Mouse (Mus musculus): ENCODE measurements at regions not wholly inside any gene's neighbourhood (a gene's known extent, or its start where the extent isn't known, plus 50 kb on each side); places are given as distances from the start of the nearest gene placed in this dataset.

- no peak for TF ChIP-seq GATA1 (IDR thresholded peaks at IDR 0.05; ENCODE audit: low read length)
Measured at GRCm38 (mm10) chr4:95284696-95285095, 232.7 kb upstream of the Jun start.

- TF ChIP-seq GATA1 (IDR thresholded peaks at IDR 0.05; ENCODE audit: low read length), result no peak
Measured at GRCm38 (mm10) chr4:95290321-95290720, 238.3 kb upstream of the Jun start.

GRCm38 (mm10) chr4:95294110-95294509 is 242.1 kb upstream of the Jun start:
- TF ChIP-seq GATA1 (IDR thresholded peaks at IDR 0.05; ENCODE audit: low read length), result no peak

- TF ChIP-seq GATA1 (IDR thresholded peaks at IDR 0.05; ENCODE audit: low read length), result no peak
Measured at GRCm38 (mm10) chr4:95301907-95302306, 249.9 kb upstream of the Jun start.

- TF ChIP-seq GATA1 (IDR thresholded peaks at IDR 0.05; ENCODE audit: low read length), result no peak
Measured at GRCm38 (mm10) chr4:95303337-95303736, 251.3 kb upstream of the Jun start.

- TF ChIP-seq GATA1 (IDR thresholded peaks at IDR 0.05; ENCODE audit: low read length), result no peak
Measured at GRCm38 (mm10) chr4:95304006-95304405, 252.0 kb upstream of the Jun start.

GRCm38 (mm10) chr4:95307134-95307533 is 250.2 kb upstream of the Fggy start:
- no peak for TF ChIP-seq GATA1 (IDR thresholded peaks at IDR 0.05; ENCODE audit: low read length)

GRCm38 (mm10) chr4:95308469-95308895 is 248.8 kb upstream of the Fggy start:
- TF ChIP-seq GATA1 (IDR thresholded peaks at IDR 0.05; ENCODE audit: low read length), result no peak

GRCm38 (mm10) chr4:95310410-95310809 is 246.9 kb upstream of the Fggy start:
- TF ChIP-seq GATA1 (IDR thresholded peaks at IDR 0.05; ENCODE audit: low read length), result no peak

- no peak for TF ChIP-seq GATA1 (IDR thresholded peaks at IDR 0.05; ENCODE audit: low read length)
Measured at GRCm38 (mm10) chr4:95317821-95318290, 239.5 kb upstream of the Fggy start.

- TF ChIP-seq GATA1 (IDR thresholded peaks at IDR 0.05; ENCODE audit: low read length), result no peak
Measured at GRCm38 (mm10) chr4:95318561-95318960, 238.7 kb upstream of the Fggy start.

- no peak for TF ChIP-seq GATA1 (IDR thresholded peaks at IDR 0.05; ENCODE audit: low read length)
Measured at GRCm38 (mm10) chr4:95319036-95319435, 238.3 kb upstream of the Fggy start.

GRCm38 (mm10) chr4:95325861-95326260 is 231.4 kb upstream of the Fggy start:
- TF ChIP-seq GATA1 (IDR thresholded peaks at IDR 0.05; ENCODE audit: low read length), result no peak

GRCm38 (mm10) chr4:95339822-95340221 is 217.5 kb upstream of the Fggy start:
- TF ChIP-seq GATA1 (IDR thresholded peaks at IDR 0.05; ENCODE audit: low read length), result no peak

- no peak for TF ChIP-seq GATA1 (IDR thresholded peaks at IDR 0.05; ENCODE audit: low read length)
Measured at GRCm38 (mm10) chr4:95340926-95341325, 216.4 kb upstream of the Fggy start.

GRCm38 (mm10) chr4:95346722-95347197 is 210.5 kb upstream of the Fggy start:
- no peak for TF ChIP-seq GATA1 (IDR thresholded peaks at IDR 0.05; ENCODE audit: low read length)

- no peak for TF ChIP-seq GATA1 (IDR thresholded peaks at IDR 0.05; ENCODE audit: low read length)
Measured at GRCm38 (mm10) chr4:95347436-95347835, 209.9 kb upstream of the Fggy start.

Data from G1E-ER4 (cell line).